Mouse (Mus musculus) naive thymus-derived CD4-positive, alpha-beta T cell, adult 2 months (primary cell): Measurements from ENCODE around the gene Cdr2l.
"Not testable (repeated sequence)": the region's sequence is repeated elsewhere in the genome, so short reads cannot be mapped to it uniquely, and the experiment has no call there.

ENCODE experiments used
- DNase-seq: peaks from one replicate; pipeline ENCODE4 v3.0.0-alpha.2; 2011; ENCODE audit warnings: low read depth

The Cdr2l gene

DNA sequence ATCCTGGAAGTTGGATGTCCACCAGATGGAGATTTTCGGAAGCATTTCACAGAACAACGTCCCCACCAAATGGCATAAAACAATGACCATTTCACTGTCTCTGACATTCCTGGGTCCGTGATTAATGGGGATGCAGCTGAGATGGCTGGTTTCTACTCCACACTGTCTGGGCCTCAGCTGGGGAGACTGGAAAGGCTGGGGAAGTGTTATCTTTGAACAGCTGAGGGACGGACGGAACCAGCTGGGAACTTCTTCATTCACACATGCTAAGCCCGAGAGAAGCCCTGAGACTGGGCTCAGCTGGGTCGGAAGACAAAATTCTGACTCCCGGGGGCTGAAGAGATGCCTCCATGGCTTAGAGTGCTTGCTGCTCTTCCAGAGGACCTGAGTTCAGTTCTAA is 10.4 kb upstream of the Cdr2l start:
- DNase-seq, result no peak

DNA sequence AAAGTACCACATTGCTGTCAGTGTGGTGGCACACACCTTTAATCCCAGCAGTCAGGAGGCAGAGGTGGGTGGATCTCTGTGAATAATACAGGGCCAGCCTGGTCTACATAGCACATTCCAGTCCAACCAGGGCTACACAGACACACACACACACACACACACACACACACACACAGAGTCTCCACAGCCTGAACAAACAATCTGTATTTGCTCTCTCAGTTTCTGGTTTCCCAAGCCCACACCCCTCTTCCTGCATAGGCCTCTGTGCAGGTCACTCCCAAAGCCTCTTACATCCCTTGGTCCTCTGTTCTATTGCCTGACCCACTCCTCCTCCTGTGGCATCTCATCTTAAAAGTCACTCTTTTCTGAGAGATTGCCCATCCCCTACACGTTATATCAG is 9.7 kb upstream of the Cdr2l start:
- DNase-seq, result no peak

DNA sequence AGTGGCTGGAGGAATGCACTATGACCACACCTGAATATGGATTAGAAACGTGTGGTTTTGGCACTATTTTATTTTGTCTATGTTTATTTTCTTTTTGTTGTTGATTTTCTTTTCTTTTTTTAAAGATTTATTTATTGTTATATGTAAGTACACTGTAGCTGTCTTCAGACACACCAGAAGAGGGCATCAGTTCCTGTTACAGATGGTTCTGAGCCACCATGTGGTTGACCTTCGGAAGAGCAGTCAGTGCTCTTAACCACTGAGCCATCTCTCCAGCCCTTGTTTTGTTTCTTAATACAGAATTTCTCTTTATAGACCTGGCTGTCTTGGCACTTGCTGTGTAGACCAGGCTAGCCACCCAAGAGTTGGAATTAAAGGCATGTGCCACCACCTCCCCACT is 9.0 kb upstream of the Cdr2l start:
- DNase-seq, result no peak

DNA sequence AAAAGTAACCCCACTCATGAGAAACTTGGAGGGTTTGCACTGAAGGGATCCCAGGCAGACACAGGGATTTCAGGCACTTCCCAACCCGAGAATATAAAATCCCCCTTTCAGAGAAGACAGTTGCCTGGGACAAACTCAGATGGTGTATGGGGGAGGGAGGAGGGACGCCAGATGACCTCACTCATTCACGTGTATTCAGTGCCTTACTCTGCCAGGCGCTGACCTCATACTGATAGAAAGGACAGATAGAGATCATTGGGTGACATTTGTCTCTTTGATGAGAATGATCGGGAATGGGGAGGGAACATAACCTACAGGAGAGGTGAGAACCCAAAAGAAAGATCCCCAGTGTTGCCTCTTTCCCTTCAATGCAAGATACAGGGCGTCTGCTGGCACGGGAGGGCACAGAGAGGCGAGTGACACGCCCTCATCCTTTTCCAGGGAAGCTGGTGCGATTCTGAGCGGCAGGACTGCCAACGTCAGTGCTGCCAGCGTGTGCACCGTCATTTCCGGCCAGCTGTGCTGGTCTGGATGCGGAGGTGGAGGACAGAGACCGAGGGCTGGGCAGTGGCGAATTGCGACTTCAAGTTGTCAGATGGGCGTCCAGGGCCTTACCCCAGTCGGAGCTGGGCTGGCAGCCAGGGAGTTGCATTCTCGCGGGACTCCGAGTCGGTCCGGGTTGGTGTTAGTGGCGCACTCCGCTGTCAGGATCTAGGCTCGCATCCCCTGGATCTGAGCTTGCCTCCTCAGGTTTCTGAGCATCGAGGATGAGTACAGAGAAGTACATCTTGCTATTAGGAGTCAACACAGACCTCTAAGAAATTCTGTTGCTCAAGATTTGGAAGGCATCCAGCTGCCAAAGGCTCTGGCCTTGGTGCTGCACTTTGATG is 7.7 kb upstream of the Cdr2l start:
- DNase-seq, result peak; percentile 36

DNA sequence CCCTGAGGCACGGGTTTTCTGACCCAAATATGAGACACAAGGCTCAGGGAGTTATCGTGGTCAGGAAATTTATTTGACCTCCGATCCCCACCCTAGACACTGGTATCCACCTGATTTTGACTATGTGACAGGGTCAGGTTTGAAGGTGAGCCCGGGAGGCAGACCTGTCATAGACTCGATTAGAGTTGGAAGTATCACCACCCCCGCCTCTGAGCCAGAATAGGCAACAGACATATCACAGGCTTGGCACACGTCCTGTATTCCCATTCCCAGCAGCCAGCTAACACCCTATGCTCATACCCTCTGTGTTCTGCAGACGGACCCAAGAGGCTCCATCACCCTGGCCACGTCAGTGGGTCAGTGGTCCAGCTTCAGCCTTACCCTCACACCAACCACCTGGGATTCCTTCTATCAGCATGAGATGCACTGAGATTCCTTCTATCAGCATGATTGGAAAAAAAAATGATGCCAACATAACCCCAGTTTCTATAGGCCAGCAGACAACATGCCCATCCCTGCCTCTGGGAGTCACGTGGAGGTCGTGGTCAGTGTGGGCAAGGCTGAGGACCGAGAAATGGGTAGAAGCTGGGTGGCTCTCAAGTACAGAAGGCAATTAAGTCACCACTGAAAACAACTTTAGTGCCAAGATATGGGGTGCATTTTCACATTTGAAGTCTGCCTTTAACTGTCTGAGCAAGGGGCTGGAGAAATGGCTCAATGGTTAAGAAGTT is 6.9 kb upstream of the Cdr2l start:
- DNase-seq, result no peak

DNA sequence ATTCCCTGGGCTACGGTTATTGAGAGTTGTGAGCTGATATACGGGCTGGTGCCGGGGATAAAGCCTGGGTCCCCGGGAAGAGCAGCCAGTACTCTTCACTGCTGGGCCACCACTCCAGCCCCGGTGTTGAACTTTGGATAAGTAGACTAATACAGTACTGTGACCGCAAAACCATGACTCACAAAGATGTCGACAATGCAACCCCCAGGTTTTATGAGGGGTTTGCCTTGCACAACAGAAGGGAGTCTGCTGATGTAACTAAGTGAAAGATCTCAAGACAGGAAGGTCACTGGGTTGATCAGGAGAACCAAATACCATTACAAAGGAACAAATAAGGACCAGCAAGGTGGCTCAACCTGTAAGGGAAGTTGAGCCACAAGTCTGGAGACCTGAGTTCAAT is 5.0 kb upstream of the Cdr2l start:
- no peak for DNase-seq

DNA sequence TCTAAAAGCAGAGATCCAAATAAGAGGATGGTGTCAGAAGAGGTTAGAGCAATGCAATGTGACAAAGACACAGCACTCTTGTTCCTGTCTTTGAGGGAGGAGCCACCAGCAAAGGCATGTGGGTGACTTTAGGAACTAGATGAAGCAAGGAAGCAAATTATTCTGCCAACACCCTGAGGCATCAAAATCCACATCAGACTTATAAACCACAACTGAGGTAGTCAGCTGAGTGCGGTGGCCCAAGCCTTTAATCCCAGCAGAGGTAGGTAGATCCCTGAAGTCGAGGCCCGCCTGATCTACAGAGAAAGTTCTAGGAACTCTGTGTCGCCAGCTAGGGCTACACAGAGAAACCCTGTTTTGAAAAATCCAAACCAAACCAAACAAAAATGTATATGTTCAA is 4.5 kb upstream of the Cdr2l start:
- DNase-seq, result no peak

DNA sequence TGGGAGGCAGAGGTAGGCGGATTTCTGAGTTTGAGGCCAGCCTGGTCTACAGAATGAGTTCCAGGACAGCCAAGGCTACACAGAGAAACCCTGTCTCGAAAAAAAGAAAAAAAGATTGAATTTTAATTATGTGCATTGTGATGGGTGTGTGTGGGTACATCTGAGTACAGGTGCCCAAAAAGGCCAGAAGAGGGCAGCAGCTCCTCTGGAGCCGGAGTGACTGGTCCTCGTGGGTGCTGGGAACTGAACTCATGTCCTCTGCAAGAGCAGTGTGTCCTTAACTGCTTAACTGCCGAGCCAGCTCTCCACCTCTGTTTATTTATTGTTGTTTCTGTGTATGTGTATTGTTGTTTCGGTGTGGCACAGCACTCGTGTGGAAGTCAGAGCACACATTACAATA is 3.9 kb upstream of the Cdr2l start:
- DNase-seq, result no peak

DNA sequence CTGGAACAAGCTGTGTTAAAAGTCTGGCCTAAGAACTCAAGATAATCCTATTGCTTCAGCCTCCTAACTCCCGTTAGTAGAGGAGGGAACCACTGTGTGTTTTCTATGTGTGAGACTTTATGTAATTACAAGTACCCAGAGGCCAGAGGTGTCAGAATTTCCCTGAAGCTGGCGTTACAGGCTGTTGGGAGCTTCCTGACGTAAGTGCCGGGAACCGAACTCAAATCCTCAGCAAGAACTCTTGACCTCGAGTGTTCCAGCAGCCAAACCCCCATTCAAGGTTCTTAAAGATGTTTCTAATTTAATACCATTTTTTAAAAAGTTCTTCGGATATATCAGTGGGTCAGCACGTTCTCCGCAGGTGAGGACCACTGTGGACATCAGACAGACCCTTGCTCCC is 440 bp upstream of the Cdr2l start:
- DNase-seq, result no peak

DNA sequence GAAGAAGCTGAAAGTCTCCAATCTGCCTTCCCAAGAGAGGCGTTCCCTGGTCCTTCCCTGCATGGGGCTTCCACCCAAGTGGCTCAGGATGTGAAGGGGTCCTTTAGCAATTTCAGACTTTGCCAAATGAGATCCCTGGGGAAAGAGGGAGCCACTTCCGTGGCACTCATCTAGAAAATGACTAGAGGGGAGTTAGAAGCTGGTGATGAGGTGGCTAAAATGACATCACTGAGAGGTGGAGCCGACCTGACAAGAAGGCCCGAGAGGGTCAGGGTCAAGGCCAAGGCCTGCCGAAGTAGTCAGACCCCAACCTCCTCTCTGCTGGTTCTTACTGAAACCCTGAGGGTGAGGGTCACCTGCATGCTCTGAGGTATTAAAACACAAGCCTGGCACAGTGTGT is 1.2 kb downstream of the Cdr2l start:
- no peak for DNase-seq

DNA sequence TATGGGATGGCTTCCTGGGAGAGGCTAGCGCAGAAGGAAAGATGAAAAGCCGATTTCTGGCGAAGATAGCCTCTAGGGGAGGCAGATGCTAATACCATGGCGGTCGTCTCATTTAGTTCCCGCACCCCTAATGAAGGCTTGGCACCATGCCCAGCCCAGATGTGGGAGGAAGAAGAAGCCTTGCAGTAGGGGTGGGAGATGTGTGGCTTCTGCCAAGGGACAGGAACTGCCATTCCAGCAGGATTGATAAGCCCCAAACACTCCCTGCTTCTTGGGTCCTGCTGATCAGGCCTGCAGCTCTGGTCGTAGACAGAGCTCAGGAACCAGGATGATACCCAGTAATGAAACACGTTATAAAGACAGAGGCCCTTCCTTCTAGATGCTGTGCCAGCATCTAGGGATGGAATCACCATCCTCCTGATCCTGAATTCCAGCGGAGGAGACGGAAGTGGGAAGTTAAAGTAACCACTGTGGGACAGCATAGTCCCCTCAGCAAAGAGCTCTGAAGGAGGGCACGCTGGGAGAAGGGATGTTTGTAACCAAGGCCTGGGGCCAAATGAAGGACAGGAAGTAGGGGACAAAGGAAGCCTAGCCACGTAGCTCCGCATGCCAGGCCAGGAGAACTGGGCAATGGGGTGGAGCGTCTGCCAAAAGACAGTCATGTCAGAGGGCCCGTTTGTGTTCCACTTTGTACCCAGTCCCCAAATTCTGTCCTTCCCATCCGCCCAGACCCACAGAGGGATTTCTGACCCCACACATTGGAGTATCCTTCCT is 2.2 kb downstream of the Cdr2l start:
- no peak for DNase-seq

DNA sequence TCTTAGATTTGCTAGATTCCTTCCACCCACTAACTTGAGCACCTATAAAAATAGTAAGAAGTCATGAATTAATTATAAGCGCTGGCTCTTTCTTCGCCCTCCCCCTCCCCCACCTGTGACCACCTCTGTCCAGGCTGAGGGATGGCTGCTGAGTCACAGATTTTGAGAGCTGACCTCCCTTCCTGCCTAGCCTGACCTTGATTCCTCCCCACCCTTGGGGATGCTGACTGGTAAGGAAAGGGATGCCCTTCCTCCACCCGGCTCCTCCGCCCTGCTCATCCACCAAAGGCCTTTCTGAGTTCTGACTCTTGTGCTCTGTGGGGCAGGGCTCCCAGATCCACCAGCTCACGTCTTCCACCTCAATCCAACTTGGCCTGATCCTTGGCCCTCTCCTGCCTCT is 2.9 kb downstream of the Cdr2l start:
- DNase-seq, result no peak

DNA sequence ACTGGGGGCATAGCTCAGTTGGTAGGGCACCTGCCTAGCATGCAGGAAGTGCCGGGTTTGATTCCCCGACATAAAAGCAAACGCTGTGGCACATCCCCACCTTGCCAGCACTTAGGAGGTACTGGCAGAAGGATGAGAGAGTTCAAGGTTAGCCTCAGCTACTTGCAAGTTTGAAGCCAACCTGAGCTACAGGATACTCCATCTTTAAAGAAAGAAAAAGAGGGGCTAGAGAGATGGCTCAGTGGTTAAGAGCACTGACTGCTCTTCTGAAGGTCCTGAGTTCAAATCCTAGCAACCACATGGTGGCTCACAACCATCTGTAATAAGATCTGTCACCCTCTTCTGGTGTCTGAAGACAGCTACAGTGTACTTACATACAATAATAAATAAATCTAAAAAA is 5.1 kb downstream of the Cdr2l start:
- DNase-seq, result not testable (repeated sequence)

DNA sequence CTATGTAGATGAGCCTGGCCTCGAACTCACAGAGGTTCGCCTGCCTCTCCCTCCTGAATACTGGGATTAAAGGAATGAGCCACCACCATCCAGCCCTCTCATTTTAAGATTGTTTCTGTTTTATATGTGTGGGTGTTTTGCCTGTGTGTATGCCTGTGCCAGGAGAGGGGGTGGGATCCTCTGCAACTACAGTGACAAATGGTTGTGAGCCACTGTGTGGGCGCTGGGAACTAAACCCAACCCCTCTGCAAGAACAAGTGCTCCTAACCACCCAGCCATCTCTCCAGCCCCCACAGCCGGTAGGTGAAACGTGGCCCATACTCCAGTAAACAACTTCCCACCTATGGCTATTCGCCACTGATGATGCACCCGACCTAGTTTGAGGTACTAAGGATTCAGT is 9.6 kb downstream of the Cdr2l start:
- no peak for DNase-seq

DNA sequence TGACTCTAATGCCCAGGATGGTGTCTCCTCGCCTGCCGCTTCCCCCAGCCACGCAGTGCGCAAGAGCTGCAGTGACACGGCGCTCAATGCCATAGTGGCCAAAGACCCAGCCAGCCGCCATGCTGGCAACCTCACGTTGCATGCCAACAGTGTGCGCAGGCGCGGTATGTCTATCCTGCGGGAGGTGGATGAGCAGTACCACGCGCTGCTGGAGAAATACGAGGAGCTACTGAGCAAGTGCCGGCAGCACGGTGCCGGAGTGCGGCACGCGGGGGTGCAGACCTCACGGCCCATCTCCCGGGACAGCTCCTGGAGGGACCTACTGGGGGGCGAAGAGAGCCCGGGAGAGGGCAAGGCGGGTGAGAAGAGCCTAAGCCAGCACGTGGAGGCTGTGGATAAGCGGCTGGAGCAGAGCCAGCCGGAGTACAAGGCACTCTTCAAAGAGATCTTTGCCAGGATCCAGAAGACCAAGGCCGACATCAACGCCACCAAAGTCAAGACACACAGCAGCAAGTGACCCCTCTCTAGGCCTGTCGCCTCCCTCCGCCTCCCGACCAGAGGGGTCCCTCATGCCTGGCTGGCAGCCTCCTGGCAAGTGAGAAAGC is 12.1 kb downstream of the Cdr2l start:
- no peak for DNase-seq

DNA sequence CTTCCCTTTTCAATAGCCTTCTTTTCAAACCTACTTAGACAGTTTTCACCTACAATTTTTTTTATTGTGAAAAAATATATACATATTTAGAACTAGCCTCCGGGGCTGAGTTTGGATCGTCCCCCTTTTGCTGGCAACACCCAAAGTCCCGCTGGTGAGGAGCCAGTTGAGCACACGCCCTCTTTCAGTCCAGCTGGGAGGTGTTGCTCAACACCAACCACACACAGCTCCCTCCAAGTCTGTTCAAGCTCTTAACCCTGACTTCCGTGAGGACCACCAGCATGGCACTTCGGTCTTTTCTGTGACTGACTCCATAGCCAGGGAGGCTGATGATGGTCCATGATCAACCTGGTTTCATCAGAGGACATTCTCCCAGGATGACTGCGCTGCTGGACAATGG is 16.4 kb downstream of the Cdr2l start:
- no peak for DNase-seq

DNA sequence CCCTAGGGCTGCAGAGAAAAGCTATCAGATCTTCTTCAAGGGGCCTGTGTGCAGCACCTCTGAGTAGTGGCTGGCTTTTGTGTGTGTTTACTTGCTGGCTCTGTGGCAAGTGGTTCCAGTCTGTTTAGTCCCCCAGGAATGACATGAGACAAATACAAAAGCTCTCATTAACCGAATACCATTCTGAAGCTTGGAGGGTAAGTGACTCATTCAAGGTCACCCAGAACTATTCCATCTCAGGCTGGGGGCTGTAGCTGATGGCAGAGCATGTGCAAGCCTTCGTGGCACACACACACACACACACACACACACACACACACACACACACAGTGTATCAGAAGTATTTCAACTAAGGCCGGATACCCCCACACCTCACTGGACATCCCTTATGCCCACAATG is 18.4 kb downstream of the Cdr2l start:
- DNase-seq, result no peak

DNA sequence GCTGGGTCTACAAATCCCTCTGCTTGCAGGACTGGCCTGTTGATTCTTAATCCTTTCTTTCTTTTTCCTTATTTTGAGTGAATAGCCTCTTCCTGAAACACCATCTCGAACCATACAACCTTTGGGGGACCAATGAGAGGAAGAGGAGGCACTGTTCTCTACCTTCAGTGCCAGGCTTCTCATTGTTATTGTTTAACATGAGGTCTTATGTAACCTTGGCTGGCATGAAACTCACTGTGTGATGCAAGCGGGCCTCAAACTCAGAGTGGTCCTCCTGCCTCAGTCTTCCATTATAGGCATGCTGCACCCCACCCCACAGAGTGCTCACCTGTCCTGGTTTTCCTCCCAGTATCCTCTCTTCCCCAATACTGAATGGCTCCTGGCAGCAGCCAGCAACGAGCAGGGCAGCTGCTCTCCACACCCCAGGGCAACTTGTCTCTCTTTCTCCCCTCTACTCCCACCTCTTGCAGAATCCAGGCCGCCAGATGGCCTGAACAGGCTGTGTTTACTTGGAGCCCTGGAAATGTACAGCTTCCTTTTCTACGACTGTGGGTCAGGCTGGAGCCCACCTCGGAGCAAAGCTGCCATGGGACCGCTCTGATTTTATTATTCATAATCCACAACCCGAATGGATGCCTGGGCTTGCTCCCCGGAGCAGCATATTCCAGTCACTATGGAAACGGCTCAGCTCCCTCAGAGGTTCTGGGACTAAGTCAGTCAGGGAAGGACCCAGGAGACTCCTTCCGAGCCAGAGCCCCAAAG is 19.1 kb downstream of the Cdr2l start:
- DNase-seq, result no peak

DNA sequence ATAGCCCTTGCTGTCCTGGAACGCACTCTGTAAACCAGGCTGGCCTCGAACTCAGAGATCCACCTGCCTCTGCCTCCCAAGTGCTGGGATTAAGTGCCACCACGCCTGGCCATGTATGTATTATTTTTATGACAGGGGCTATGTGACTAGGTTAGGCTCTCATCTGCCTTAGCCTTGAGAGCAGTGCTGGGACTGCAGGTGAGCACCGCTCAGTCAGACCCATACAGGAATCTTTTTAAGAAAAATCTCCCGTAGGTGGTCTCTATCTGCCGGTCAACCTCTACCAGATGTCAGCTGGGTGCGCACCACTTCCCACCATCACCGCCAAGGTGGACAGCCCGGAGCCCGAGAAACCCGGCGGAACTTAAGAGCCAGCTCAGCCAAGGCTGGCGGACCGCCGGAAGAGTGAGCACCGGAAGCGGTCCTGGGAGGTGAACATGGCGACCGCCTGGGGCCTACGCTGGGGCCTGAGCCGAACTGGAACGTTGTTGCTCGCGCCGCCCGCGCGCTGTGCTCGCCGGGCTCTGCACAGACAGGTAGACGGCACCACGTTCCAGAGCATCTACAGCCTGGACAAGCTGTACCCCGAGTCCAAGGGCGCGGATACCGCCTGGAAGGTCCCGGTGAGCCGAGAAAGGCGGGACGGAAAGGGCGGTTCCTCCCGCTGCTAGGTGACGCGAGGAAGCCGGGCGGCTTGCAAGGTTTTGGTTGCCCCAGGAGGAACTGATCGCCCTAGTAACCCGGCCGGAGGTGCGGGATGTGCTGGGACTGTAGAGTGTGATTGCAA is 21.8 kb downstream of the Cdr2l start, which contains the start of gene Mrpl58:
TSS of gene Mrpl58 (plus strand) at position 415 of the 787 bp plus-strand sequence.
- peak; percentile 87 for DNase-seq

DNA sequence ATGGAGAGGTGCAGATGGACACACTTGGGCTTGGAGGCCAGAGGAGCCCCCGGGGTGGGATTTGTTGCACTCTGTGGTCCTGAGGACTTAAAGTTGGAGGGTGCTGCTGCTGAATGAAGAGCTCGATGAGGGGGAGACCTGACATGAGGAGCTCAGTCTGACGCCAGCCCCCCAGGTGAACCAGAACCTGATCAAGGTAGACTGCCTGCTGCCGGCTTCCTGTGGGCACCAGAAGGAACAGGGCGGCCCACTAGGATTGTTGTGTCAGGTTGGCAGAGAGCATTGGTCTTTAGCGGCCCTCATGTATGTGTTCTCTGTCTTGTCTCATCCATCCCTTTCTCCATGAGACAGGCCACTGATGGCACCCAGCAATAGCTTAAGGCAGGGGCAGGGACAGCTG is 24.0 kb downstream of the Cdr2l start:
- DNase-seq, result no peak
